Mouse (Mus musculus): ENCODE measurements at regions not wholly inside any gene's neighbourhood (a gene's known extent, or its start where the extent isn't known, plus 50 kb on each side); places are given as distances from the start of the nearest gene placed in this dataset.

GRCm38 (mm10) chr3:157739628-157740294, 173.1 kb downstream of the Ptger3 start:
- no peak for TF ChIP-seq CTCF (IDR thresholded peaks at IDR 0.05; ENCODE audit: low read depth)
- TF ChIP-seq EP300 (IDR thresholded peaks at IDR 0.05; ENCODE audit: low read depth) = no peak

Measured in liver, postnatal 0 days (tissue).